Mouse (Mus musculus): ENCODE measurements around the gene Tarm1. TPM values are rescaled to one million over a fixed set of nuclear protein-coding genes. Genes with fewer than 3 reads are reported as not detected.

Gene Tarm1
- polyA plus RNA-seq, 1 experiment from 2014 or later = not detected

GRCm38 (mm10) chr7:3460261-3460660, 42.2 kb downstream of the Tarm1 start:
- Histone ChIP-seq H3K4me3 (ENCODE audit: low read depth, low read length) (no peak overlapping the region), H3K27me3 (ENCODE audit: control insufficient read depth, insufficient read depth, low read depth, low read length) (no peaks in the 10 kb centered on the region), H3K36me3 (ENCODE audit: control insufficient read depth, insufficient read depth, low read length) (no peaks in the 10 kb centered on the region), H3K9ac (ENCODE audit: low read depth, low read length) (no peak overlapping the region), H3K27ac (ENCODE audit: low read length) (no peak overlapping the region), H3K4me2 (ENCODE audit: low read length) (no peak overlapping the region), H3K9me3 (replicated peaks; ENCODE audit: control insufficient read depth, low read length, poor library complexity, severe bottlenecking) (no peaks in the 10 kb centered on the region), H3K4me1 (ENCODE audit: control insufficient read depth, insufficient read depth, low read length) (no peaks in the 10 kb centered on the region)
- 88% methylated on average over 8 of the region's 8 CpGs for WGBS
- no peak for ATAC-seq

- Histone ChIP-seq H3K9ac (ENCODE audit: low read depth, low read length) (no peak overlapping the region), H3K4me1 (ENCODE audit: control insufficient read depth, insufficient read depth, low read length) (no peaks in the 10 kb centered on the region), H3K9me3 (replicated peaks; ENCODE audit: control insufficient read depth, low read length, poor library complexity, severe bottlenecking) (no peaks in the 10 kb centered on the region), H3K27me3 (ENCODE audit: control insufficient read depth, insufficient read depth, low read depth, low read length) (no peaks in the 10 kb centered on the region), H3K4me3 (ENCODE audit: low read depth, low read length) (no peak overlapping the region), H3K36me3 (ENCODE audit: control insufficient read depth, insufficient read depth, low read length) (no peaks in the 10 kb centered on the region), H3K27ac (ENCODE audit: low read length) (no peak overlapping the region), H3K4me2 (ENCODE audit: low read length) (no peak overlapping the region)
- no peak for ATAC-seq
- 80% methylated on average over 9 of the region's 9 CpGs for WGBS
Measured at GRCm38 (mm10) chr7:3457841-3458217, 44.6 kb downstream of the Tarm1 start.

- WGBS = 93% methylated on average over 10 of the region's 10 CpGs
- Histone ChIP-seq H3K27ac (ENCODE audit: low read length) (no peak overlapping the region), H3K9ac (ENCODE audit: low read depth, low read length) (no peak overlapping the region), H3K4me3 (ENCODE audit: low read depth, low read length) (no peak overlapping the region), H3K36me3 (ENCODE audit: control insufficient read depth, insufficient read depth, low read length) (no peaks in the 10 kb centered on the region), H3K27me3 (ENCODE audit: control insufficient read depth, insufficient read depth, low read depth, low read length) (no peaks in the 10 kb centered on the region), H3K9me3 (replicated peaks; ENCODE audit: control insufficient read depth, low read length, poor library complexity, severe bottlenecking) (no peaks in the 10 kb centered on the region), H3K4me1 (ENCODE audit: control insufficient read depth, insufficient read depth, low read length) (no peaks in the 10 kb centered on the region), H3K4me2 (ENCODE audit: low read length) (no peak overlapping the region)
- ATAC-seq = no peak
Measured at GRCm38 (mm10) chr7:3457111-3457840, 45.1 kb downstream of the Tarm1 start.

GRCm38 (mm10) chr7:3453486-3454183, 48.8 kb downstream of the Tarm1 start:
- Histone ChIP-seq H3K36me3 (ENCODE audit: control insufficient read depth, insufficient read depth, low read length) (no peaks in the 10 kb centered on the region), H3K4me1 (ENCODE audit: control insufficient read depth, insufficient read depth, low read length) (no peaks in the 10 kb centered on the region), H3K4me2 (ENCODE audit: low read length) (no peak overlapping the region), H3K27ac (ENCODE audit: low read length) (no peak overlapping the region), H3K4me3 (ENCODE audit: low read depth, low read length) (no peak overlapping the region), H3K9me3 (replicated peaks; ENCODE audit: control insufficient read depth, low read length, poor library complexity, severe bottlenecking) (no peaks in the 10 kb centered on the region), H3K27me3 (ENCODE audit: control insufficient read depth, insufficient read depth, low read depth, low read length) (no peaks in the 10 kb centered on the region), H3K9ac (ENCODE audit: low read depth, low read length) (no peak overlapping the region)
- WGBS = 57% methylated on average over 11 of the region's 11 CpGs
- ATAC-seq = no peak

GRCm38 (mm10) chr7:3452821-3453485, 49.5 kb downstream of the Tarm1 start:
- Histone ChIP-seq H3K4me1 (ENCODE audit: control insufficient read depth, insufficient read depth, low read length) (no peaks in the 10 kb centered on the region), H3K36me3 (ENCODE audit: control insufficient read depth, insufficient read depth, low read length) (no peaks in the 10 kb centered on the region), H3K9me3 (replicated peaks; ENCODE audit: control insufficient read depth, low read length, poor library complexity, severe bottlenecking) (no peaks in the 10 kb centered on the region), H3K9ac (ENCODE audit: low read depth, low read length) (no peak overlapping the region), H3K4me3 (ENCODE audit: low read depth, low read length) (no peak overlapping the region), H3K4me2 (ENCODE audit: low read length) (no peak overlapping the region), H3K27me3 (ENCODE audit: control insufficient read depth, insufficient read depth, low read depth, low read length) (no peaks in the 10 kb centered on the region), H3K27ac (ENCODE audit: low read length) (no peak overlapping the region)
- ATAC-seq = no peak
- WGBS = 59% methylated on average over 12 of the region's 12 CpGs

- 49% methylated on average over 6 of the region's 6 CpGs for WGBS
- no peaks in the 10 kb centered on the region for H3K27me3 ChIP-seq (ENCODE audit: control insufficient read depth, insufficient read depth, low read depth, low read length)
- no peaks in the 10 kb centered on the region for H3K36me3 ChIP-seq (ENCODE audit: control insufficient read depth, insufficient read depth, low read length)
Measured at GRCm38 (mm10) chr7:3451161-3451560, 51.3 kb downstream of the Tarm1 start.

GRCm38 (mm10) chr7:3450671-3451070, 51.8 kb downstream of the Tarm1 start:
- no peaks in the 10 kb centered on the region for H3K27me3 ChIP-seq (ENCODE audit: control insufficient read depth, insufficient read depth, low read depth, low read length)
- no peaks in the 10 kb centered on the region for H3K4me1 ChIP-seq (ENCODE audit: control insufficient read depth, insufficient read depth, low read length)
- no peak overlapping the region for H3K4me2 ChIP-seq (ENCODE audit: low read length)
- no peaks in the 10 kb centered on the region for H3K36me3 ChIP-seq (ENCODE audit: control insufficient read depth, insufficient read depth, low read length)
- WGBS = 72% methylated on average over 5 of the region's 5 CpGs
- no peak for ATAC-seq
- H3K9ac ChIP-seq (ENCODE audit: low read depth, low read length) = no peak overlapping the region
- H3K27ac ChIP-seq (ENCODE audit: low read length) = no peak overlapping the region
- H3K9me3 ChIP-seq (replicated peaks; ENCODE audit: control insufficient read depth, low read length, poor library complexity, severe bottlenecking) = no peaks in the 10 kb centered on the region
- no peak overlapping the region for H3K4me3 ChIP-seq (ENCODE audit: low read depth, low read length)

More at GRCm38 (mm10) chr7:3451161-3451560, 51.3 kb downstream of the Tarm1 start:
- no peak overlapping the region for H3K4me2 ChIP-seq (ENCODE audit: low read length)
- no peaks in the 10 kb centered on the region for H3K9me3 ChIP-seq (replicated peaks; ENCODE audit: control insufficient read depth, low read length, poor library complexity, severe bottlenecking)
- no peak overlapping the region for H3K9ac ChIP-seq (ENCODE audit: low read depth, low read length)
- ATAC-seq = no peak
- no peak overlapping the region for H3K27ac ChIP-seq (ENCODE audit: low read length)
- H3K4me1 ChIP-seq (ENCODE audit: control insufficient read depth, insufficient read depth, low read length) = no peaks in the 10 kb centered on the region
- no peak overlapping the region for H3K4me3 ChIP-seq (ENCODE audit: low read depth, low read length)

GRCm38 (mm10) chr7:3448737-3449454, 53.5 kb downstream of the Tarm1 start:
- H3K9me3 ChIP-seq (replicated peaks; ENCODE audit: control insufficient read depth, low read length, poor library complexity, severe bottlenecking) = no peaks in the 10 kb centered on the region
- no peaks in the 10 kb centered on the region for H3K27me3 ChIP-seq (ENCODE audit: control insufficient read depth, insufficient read depth, low read depth, low read length)
- H3K27ac ChIP-seq (ENCODE audit: low read length) = no peak overlapping the region
- whole genome bisulfite sequencing = 23% methylated on average over 15 of the region's 15 CpGs
- peak; percentile 77 for ATAC-seq
- H3K36me3 ChIP-seq (ENCODE audit: control insufficient read depth, insufficient read depth, low read length) = no peaks in the 10 kb centered on the region
- H3K4me2 ChIP-seq (ENCODE audit: low read length) = no peak overlapping the region
- H3K9ac ChIP-seq (ENCODE audit: low read depth, low read length) = no peak overlapping the region
- no peaks in the 10 kb centered on the region for H3K4me1 ChIP-seq (ENCODE audit: control insufficient read depth, insufficient read depth, low read length)
- H3K4me3 ChIP-seq (ENCODE audit: low read depth, low read length) = no peak overlapping the region
